Mouse (Mus musculus): ENCODE measurements around the gene Wdr34. TPM values are rescaled to one million over a fixed set of nuclear protein-coding genes. Genes with fewer than 3 reads are reported as not detected.

The Wdr34 gene
- polyA plus RNA-seq, 1 experiment: 50.8 TPM

DNA sequence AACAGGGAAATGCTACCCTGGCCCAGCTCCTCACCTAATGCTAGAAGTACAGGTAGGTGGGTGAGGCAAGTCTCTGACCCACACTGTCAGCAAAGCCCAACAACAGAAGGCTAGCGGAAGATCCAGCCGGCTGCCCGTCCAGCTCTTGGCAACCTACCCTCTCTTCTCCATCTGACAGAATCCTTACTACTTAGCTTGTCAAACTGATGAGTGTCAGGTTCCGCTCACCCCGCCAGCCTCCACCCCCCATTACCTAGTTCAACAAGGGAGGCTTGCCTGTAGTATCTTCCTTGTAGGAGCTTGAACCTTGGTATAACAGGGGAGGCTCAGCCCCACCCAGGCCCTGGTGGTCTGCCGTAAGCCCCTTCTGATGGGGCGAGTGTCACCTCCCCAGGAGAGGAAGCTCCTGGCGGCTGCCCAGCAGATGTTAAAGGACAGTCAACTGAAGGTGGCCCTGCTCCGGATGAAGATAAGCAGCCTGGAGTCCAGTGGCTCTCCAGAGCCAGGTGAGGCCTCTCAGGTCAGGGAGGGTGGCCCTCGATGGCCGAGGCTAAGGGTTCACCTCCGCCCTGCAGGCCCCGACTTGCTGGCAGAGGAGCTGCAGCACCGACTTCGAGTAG is 31.6 kb upstream of the Wdr34 start:
- no peaks in the 10 kb centered on the region for H3K4me1 ChIP-seq (ENCODE audit: control insufficient read depth, insufficient read depth, low read length)
- TF ChIP-seq POLR2A (IDR thresholded peaks at IDR 0.05; ENCODE audit: extremely low read depth, insufficient read depth, low read length): no peak
- no peak for TF ChIP-seq CTCF (IDR thresholded peaks at IDR 0.05; ENCODE audit: extremely low read depth, insufficient read depth, low read length)
- no peak overlapping the region for H3K27ac ChIP-seq (ENCODE audit: insufficient read depth, low read length)
- no peak overlapping the region for H3K4me3 ChIP-seq (ENCODE audit: insufficient read depth, low read length)

DNA sequence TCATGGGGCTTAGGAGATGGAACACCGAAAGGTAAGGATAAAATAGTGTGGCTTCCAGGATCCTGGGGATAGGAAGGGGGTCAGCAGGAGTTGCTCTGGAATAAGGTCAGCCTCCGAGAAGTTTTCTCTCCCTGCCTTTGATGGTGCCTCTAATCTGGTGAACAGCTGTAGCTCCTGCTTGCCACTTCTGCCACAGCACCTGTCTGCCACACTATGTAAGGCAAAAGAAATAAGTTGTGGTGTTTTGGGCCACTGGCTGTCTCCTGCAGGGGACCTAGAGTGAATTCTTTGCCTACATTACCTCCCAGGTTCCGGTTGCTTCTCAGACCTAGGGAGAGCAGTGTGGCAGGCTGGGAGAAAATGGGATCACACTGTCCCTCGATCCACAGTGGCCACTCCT is 30.1 kb upstream of the Wdr34 start:
- H3K4me3 ChIP-seq (ENCODE audit: insufficient read depth, low read length): no peak overlapping the region
- no peak overlapping the region for H3K27ac ChIP-seq (ENCODE audit: insufficient read depth, low read length)
- no peak for TF ChIP-seq POLR2A (IDR thresholded peaks at IDR 0.05; ENCODE audit: extremely low read depth, insufficient read depth, low read length)
- no peak for TF ChIP-seq CTCF (IDR thresholded peaks at IDR 0.05; ENCODE audit: extremely low read depth, insufficient read depth, low read length)
- no peaks in the 10 kb centered on the region for H3K4me1 ChIP-seq (ENCODE audit: control insufficient read depth, insufficient read depth, low read length)

DNA sequence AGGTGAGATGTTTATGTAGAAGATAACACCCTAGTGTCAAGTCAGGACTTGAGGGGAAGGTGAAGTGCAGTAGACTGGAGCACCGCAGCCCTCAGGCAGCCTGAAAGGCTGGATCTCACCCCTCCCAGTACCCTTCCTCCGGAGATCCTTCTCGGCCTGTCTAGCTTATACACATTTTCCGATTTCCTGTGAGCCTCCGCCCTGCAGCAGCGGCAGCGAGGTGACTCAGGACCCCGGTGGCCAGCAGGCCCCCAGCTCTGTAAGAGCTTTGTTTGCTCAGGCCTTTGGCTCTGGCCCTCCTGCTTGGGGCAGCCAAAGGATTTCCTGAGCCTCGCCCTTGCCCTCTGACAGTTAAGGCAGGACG is 29.6 kb upstream of the Wdr34 start:
- Histone ChIP-seq H3K4me1 (ENCODE audit: control insufficient read depth, insufficient read depth, low read length) (no peaks in the 10 kb centered on the region), H3K4me3 (ENCODE audit: insufficient read depth, low read length) (no peak overlapping the region), H3K27ac (ENCODE audit: insufficient read depth, low read length) (no peak overlapping the region)
- no peak for TF ChIP-seq POLR2A (IDR thresholded peaks at IDR 0.05; ENCODE audit: extremely low read depth, insufficient read depth, low read length)
- TF ChIP-seq CTCF (IDR thresholded peaks at IDR 0.05; ENCODE audit: extremely low read depth, insufficient read depth, low read length): no peak

DNA sequence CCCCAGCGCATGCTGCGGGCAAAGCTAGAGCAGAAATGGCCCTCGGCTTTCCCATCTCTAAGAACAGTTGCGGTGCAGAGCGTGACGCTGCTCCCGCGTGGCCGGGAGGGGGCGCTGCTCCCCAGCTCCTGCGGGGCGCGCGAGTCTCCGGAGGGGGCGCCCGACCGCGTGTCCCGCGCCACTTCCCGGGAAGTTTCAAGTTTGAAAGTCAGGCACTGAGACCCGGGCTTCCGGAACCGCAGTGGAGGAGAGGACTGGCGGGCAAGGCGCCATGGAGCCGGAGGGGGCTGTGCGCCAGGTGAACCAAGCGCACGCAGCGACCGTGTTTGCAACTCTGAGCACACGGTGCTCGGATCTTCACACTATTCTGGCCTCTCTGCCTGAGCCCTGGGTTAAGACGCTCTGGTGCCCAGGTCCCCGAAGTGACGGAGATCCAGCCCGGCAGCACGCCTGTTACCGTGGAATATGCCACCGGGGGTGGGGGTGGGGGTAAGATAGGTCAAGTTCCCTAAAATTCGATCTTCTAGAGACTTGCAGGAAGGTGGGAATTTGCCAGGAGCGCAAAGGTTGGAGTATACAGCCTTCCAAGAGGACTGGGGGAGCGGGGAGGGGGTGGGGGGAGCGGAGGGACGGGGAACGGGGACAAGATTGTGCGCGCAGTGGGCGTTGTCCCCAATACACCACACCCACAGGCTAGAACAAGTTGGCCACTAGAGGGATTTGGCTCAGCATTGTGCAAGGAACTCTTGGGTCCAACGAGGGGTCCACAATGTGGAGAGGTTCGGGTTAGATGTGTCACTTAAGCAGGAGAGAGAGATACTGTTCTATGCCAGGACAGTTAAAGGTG is 29.0 kb upstream of the Wdr34 start, which contains the start of gene Pkn3:
TSS of gene Pkn3 (plus strand) at position 183 of the 847 bp plus-strand sequence.
- no peaks in the 10 kb centered on the region for H3K4me1 ChIP-seq (ENCODE audit: control insufficient read depth, insufficient read depth, low read length)
- no peak within 1 kb of the TSS for H3K27ac ChIP-seq (ENCODE audit: insufficient read depth, low read length)
- TF ChIP-seq CTCF (IDR thresholded peaks at IDR 0.05; ENCODE audit: extremely low read depth, insufficient read depth, low read length) (peak; percentile 75), POLR2A (IDR thresholded peaks at IDR 0.05; ENCODE audit: extremely low read depth, insufficient read depth, low read length) (no peak)
- H3K4me3 ChIP-seq (ENCODE audit: insufficient read depth, low read length): peak within 1 kb of the TSS; percentile 4; the same call in 1 of the 2 replicates

DNA sequence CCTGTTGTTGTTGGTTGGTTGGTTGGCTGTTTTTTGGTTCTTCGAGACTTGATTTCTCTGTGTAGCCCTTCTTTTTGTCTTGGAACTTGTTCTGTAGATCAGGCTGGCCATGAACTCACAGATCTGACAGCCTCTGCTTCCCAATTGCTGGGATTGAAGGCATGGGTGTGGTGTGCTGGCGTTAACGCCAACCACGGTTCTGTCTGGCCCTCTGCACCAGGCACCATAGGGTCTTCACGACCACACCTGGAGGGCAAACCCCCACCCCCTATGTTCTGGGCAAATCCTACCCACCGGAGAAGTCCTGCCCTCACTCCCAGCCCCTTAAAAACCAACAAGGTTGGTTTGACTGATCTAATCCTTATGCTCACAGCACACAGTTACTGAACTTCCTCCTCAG is 28.3 kb upstream of the Wdr34 start:
- Histone ChIP-seq H3K27ac (ENCODE audit: insufficient read depth, low read length) (no peak overlapping the region), H3K4me1 (ENCODE audit: control insufficient read depth, insufficient read depth, low read length) (no peaks in the 10 kb centered on the region), H3K4me3 (ENCODE audit: insufficient read depth, low read length) (0 out of 2 replicates have a peak overlapping the region, but pooled peaks have one; percentile 4)
- TF ChIP-seq POLR2A (IDR thresholded peaks at IDR 0.05; ENCODE audit: extremely low read depth, insufficient read depth, low read length) (no peak), CTCF (IDR thresholded peaks at IDR 0.05; ENCODE audit: extremely low read depth, insufficient read depth, low read length) (no peak)

DNA sequence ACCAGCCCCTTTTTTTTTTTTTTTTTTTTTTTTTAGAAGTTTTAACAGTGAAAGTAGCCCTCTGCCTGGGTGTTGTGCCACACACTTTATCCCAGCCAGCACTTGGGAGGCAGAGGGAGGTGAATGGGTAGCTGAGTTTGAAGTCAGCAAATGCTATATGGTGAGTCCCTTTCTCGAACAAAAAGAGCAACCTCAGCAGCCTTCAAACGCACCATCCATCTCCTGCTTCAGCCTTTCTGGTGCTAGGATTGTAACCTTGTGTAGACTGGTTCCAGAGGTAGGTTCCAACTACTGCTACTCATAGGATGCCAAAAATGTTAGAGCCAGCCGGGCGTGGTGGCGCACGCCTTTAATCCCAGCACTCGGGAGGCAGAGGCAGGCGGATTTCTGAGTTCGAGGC is 27.8 kb upstream of the Wdr34 start:
- H3K4me3 ChIP-seq (ENCODE audit: insufficient read depth, low read length): no peak overlapping the region
- H3K4me1 ChIP-seq (ENCODE audit: control insufficient read depth, insufficient read depth, low read length): no peaks in the 10 kb centered on the region
- H3K27ac ChIP-seq (ENCODE audit: insufficient read depth, low read length): no peak overlapping the region
- TF ChIP-seq CTCF (IDR thresholded peaks at IDR 0.05; ENCODE audit: extremely low read depth, insufficient read depth, low read length) (no peak), POLR2A (IDR thresholded peaks at IDR 0.05; ENCODE audit: extremely low read depth, insufficient read depth, low read length) (no peak)

DNA sequence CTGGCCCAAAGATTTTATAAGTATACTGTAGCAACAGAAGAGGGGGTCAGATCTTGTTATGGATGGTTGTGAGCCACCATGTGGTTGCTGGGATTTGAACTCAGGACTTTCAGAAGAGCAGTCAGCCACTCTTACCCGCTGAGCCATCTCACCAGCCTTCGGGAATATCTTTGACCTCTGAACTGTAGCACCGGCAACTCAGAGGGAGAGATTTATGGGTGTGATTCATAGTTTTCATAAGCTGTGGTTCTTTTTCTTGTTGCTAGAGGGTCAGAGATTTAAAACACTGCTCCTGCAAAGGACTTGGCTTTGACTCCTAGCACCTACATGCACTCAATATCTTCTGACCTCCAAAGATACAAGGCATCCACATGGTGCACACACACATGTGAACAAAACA is 26.9 kb upstream of the Wdr34 start:
- Histone ChIP-seq H3K27ac (ENCODE audit: insufficient read depth, low read length) (no peak overlapping the region), H3K4me3 (ENCODE audit: insufficient read depth, low read length) (no peak overlapping the region), H3K4me1 (ENCODE audit: control insufficient read depth, insufficient read depth, low read length) (no peaks in the 10 kb centered on the region)
- TF ChIP-seq CTCF (IDR thresholded peaks at IDR 0.05; ENCODE audit: extremely low read depth, insufficient read depth, low read length) (no peak), POLR2A (IDR thresholded peaks at IDR 0.05; ENCODE audit: extremely low read depth, insufficient read depth, low read length) (no peak)

DNA sequence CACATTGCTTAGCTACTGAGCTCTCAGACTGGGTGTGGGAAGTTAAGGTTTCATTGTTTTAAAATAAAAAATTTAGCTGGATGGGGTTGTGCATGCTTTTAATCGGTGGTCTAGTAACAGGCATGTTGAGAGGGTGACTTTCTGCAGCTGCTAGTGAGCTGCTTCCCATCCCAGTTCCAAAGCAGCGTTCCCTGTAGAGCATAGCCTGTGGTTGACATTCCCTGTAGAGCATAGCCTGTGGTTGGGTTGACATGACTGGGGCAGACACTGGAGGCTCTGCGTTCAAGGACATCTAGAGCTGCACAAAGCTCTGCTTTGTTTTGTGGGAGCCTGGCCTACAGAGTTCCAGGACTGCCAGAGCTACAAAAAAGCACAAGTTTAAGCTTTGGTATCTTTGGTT is 24.6 kb upstream of the Wdr34 start:
- no peak overlapping the region for H3K4me3 ChIP-seq (ENCODE audit: insufficient read depth, low read length)
- H3K4me1 ChIP-seq (ENCODE audit: control insufficient read depth, insufficient read depth, low read length): no peaks in the 10 kb centered on the region
- no peak overlapping the region for H3K27ac ChIP-seq (ENCODE audit: insufficient read depth, low read length)
- TF ChIP-seq CTCF (IDR thresholded peaks at IDR 0.05; ENCODE audit: extremely low read depth, insufficient read depth, low read length) (no peak), POLR2A (IDR thresholded peaks at IDR 0.05; ENCODE audit: extremely low read depth, insufficient read depth, low read length) (0 out of 2 replicates have a peak, but pooled peaks have one; percentile 5)

DNA sequence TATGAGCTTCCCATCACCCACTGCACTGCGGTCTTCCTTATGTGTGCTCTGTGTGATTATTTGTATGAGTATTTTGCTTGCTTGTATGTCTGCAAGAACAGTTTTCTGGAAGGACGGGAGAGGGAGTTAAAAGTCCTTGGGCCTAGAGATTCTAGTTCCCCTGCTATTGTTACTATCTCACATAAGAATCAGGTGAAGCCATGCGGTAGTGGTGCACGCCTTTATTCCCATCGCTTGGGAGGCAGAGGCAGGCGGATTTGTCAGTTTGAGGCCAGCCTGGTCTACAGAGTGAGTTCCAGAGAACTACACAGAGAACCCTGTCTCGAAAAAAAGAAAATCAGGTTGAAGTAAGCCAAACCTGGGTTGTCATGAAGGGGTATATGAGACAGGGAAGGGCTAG is 24.2 kb upstream of the Wdr34 start:
- no peak overlapping the region for H3K4me3 ChIP-seq (ENCODE audit: insufficient read depth, low read length)
- H3K27ac ChIP-seq (ENCODE audit: insufficient read depth, low read length): no peak overlapping the region
- peaks cover 2% of the 10 kb centered on the region for H3K4me1 ChIP-seq (ENCODE audit: control insufficient read depth, insufficient read depth, low read length)
- no peak for TF ChIP-seq CTCF (IDR thresholded peaks at IDR 0.05; ENCODE audit: extremely low read depth, insufficient read depth, low read length)
- TF ChIP-seq POLR2A (IDR thresholded peaks at IDR 0.05; ENCODE audit: extremely low read depth, insufficient read depth, low read length): no peak

DNA sequence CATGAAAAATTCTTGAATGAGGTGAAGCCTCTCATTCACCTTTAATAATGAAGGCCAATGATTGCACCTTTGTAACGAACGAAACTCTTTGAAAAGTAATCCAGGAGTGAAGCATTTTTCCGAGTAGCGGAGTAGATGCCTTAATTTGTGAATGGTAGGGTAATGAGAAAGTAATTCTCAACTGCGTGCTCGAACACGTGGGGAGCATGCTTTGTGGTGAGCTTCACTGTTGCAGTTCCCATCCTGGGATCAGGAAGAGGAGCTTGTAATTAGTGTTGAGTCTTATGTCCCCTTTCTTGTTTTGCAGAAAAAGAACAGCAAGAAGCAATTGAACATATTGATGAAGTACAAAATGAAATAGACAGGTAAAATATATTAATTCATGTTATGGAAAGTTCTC is 19.3 kb upstream of the Wdr34 start:
- TF ChIP-seq CTCF (IDR thresholded peaks at IDR 0.05; ENCODE audit: extremely low read depth, insufficient read depth, low read length) (no peak), POLR2A (IDR thresholded peaks at IDR 0.05; ENCODE audit: extremely low read depth, insufficient read depth, low read length) (no peak)
- H3K4me3 ChIP-seq (ENCODE audit: insufficient read depth, low read length): peak overlapping the region; percentile 88; the same call in 1 of the 2 replicates

More for the DNA sequence above, 19.3 kb upstream of the Wdr34 start:
- no peak overlapping the region for H3K27ac ChIP-seq (ENCODE audit: insufficient read depth, low read length)
- H3K4me1 ChIP-seq (ENCODE audit: control insufficient read depth, insufficient read depth, low read length): peaks cover 4% of the 10 kb centered on the region

All from cortical plate, adult 2 months (tissue).